In genomic region chr13:98351527-98351926, GRCm38 (mm10) we compare ENCODE assay signal across 8 mouse cellular contexts. TPM values are rescaled to one million over a fixed set of nuclear protein-coding genes. Genes with fewer than 3 reads are reported as not detected.
DNase-seq lines count a peak whose midpoint lies in the region; ATAC-seq lines count a peak whose summit lies in the region.

No protein-coding gene starts in this region.

- WGBS in forebrain, embryonic 11.5 days = 4% methylated on average over 8 of the region's 8 CpGs
- 3% methylated on average over 8 of the region's 8 CpGs for WGBS in forebrain, embryonic 15.5 days
- WGBS in neural tube, embryonic 15.5 days = 7% methylated on average over 8 of the region's 8 CpGs

- ATAC-seq in forebrain, embryonic 11.5 days (replicated peaks; ENCODE audit: low FRiP score) = no peak
- ATAC-seq in forebrain, embryonic 15.5 days (replicated peaks) = no peak
- ATAC-seq in neural tube, embryonic 15.5 days (ENCODE audit: low FRiP score) = no peak
- ATAC-seq in megakaryocyte, adult 5-6 weeks (ENCODE audit: poor library complexity, severe bottlenecking) = peak; percentile 68
- no peak for ATAC-seq in erythroid progenitor cell, adult 5-6 weeks (replicated peaks; ENCODE audit: low FRiP score, poor library complexity, severe bottlenecking)
- no peak for ATAC-seq in cerebellum, adult (ENCODE audit: insufficient number of reproducible peaks, low FRiP score, low TSS enrichment)

- no peak overlapping the region for H3K4me2 ChIP-seq in forebrain, embryonic 11.5 days (ENCODE audit: low read depth, low read length, severe bottlenecking)
- H3K4me2 ChIP-seq in forebrain, embryonic 15.5 days (replicated peaks) = no peak overlapping the region
- no peak overlapping the region for H3K4me2 ChIP-seq in neural tube, embryonic 15.5 days

- peaks cover 59% of the 10 kb centered on the region for H3K27me3 ChIP-seq in forebrain, embryonic 11.5 days (ENCODE audit: control insufficient read depth, insufficient read depth, low read length)
- peaks cover 67% of the 10 kb centered on the region for H3K27me3 ChIP-seq in forebrain, embryonic 15.5 days
- H3K27me3 ChIP-seq in neural tube, embryonic 15.5 days (replicated peaks) = peaks cover 66% of the 10 kb centered on the region

- H3K27ac ChIP-seq in forebrain, embryonic 11.5 days (ENCODE audit: low read depth, low read length) = no peak overlapping the region
- H3K27ac ChIP-seq in forebrain, embryonic 15.5 days (replicated peaks) = no peak overlapping the region
- no peak overlapping the region for H3K27ac ChIP-seq in neural tube, embryonic 15.5 days (replicated peaks)

- peaks cover 16% of the 10 kb centered on the region for H3K4me1 ChIP-seq in forebrain, embryonic 11.5 days (replicated peaks; ENCODE audit: control insufficient read depth, insufficient read depth, low read length)
- peaks cover 24% of the 10 kb centered on the region for H3K4me1 ChIP-seq in forebrain, embryonic 15.5 days
- H3K4me1 ChIP-seq in neural tube, embryonic 15.5 days = peaks cover 24% of the 10 kb centered on the region

- no peak overlapping the region for H3K4me3 ChIP-seq in forebrain, embryonic 11.5 days (ENCODE audit: low read depth, low read length)
- H3K4me3 ChIP-seq in forebrain, embryonic 15.5 days = no peak overlapping the region
- H3K4me3 ChIP-seq in neural tube, embryonic 15.5 days (replicated peaks) = no peak overlapping the region

- no peak overlapping the region for H3K9ac ChIP-seq in forebrain, embryonic 11.5 days (ENCODE audit: low read length)
- no peak overlapping the region for H3K9ac ChIP-seq in forebrain, embryonic 15.5 days (replicated peaks)
- H3K9ac ChIP-seq in neural tube, embryonic 15.5 days (replicated peaks) = no peak overlapping the region

- no peaks in the 10 kb centered on the region for H3K36me3 ChIP-seq in forebrain, embryonic 11.5 days (ENCODE audit: control insufficient read depth, insufficient read depth, low read length)
- H3K36me3 ChIP-seq in forebrain, embryonic 15.5 days = no peaks in the 10 kb centered on the region
- H3K36me3 ChIP-seq in neural tube, embryonic 15.5 days = no peaks in the 10 kb centered on the region

- peak; percentile 76 for DNase-seq in forebrain, embryonic 11.5 days (ENCODE audit: low spot score)
- DNase-seq in neural tube, embryonic 10.5 days (ENCODE audit: extremely low spot score, low spot score) = peak; percentile 52
- DNase-seq in embryo, embryonic 10.5 days (ENCODE audit: low spot score) = peak; percentile 73

- H3K9me3 ChIP-seq in forebrain, embryonic 11.5 days (ENCODE audit: control insufficient read depth, low read length) = no peaks in the 10 kb centered on the region
- H3K9me3 ChIP-seq in forebrain, embryonic 15.5 days = no peaks in the 10 kb centered on the region
- H3K9me3 ChIP-seq in neural tube, embryonic 15.5 days (replicated peaks) = no peaks in the 10 kb centered on the region

RNA-seq across cellular contexts. Expression of gene Foxd1, which starts 2.5 kb away (rescaled TPM):
- 4.4 and 4.8 TPM in 2 replicates for polyA plus RNA-seq in forebrain, embryonic 11.5 days (2014; fragmentation: Nextera tagmentation; extraction: Ambion mirVana)
- polyA plus RNA-seq in forebrain, embryonic 15.5 days (2015; fragmentation: Nextera tagmentation; extraction: Ambion mirVana) = 0.55 and 0.56 TPM in 2 replicates
- polyA plus RNA-seq in neural tube, embryonic 15.5 days (2015; fragmentation: Nextera tagmentation; extraction: Ambion mirVana) = 0.33 and 0.65 TPM in 2 replicates
- total RNA-seq in megakaryocyte, adult 5-6 weeks (2015) = not detected in 2 replicates
- total RNA-seq in megakaryocyte, adult 5-6 weeks (2017) = not detected in 2 replicates
- not detected in 2 replicates for total RNA-seq in erythroid progenitor cell, adult 5-6 weeks (2015; ENCODE audit: low replicate concordance)
- total RNA-seq in erythroid progenitor cell, adult 5-6 weeks (2017; ENCODE audit: low replicate concordance) = not detected in 2 replicates

RNA-seq across cellular contexts. Expression of gene Btf3, which starts 34.7 kb away (rescaled TPM):
- polyA plus RNA-seq in forebrain, embryonic 11.5 days (2014; fragmentation: Nextera tagmentation; extraction: Ambion mirVana) = 697 and 773 TPM in 2 replicates
- 585 and 597 TPM in 2 replicates for polyA plus RNA-seq in forebrain, embryonic 15.5 days (2015; fragmentation: Nextera tagmentation; extraction: Ambion mirVana)
- polyA plus RNA-seq in neural tube, embryonic 15.5 days (2015; fragmentation: Nextera tagmentation; extraction: Ambion mirVana) = 481 and 531 TPM in 2 replicates
- 843 and 873 TPM in 2 replicates for total RNA-seq in megakaryocyte, adult 5-6 weeks (2015)
- 1,331 and 1,501 TPM in 2 replicates for total RNA-seq in megakaryocyte, adult 5-6 weeks (2017)
- 342 and 418 TPM in 2 replicates for total RNA-seq in erythroid progenitor cell, adult 5-6 weeks (2015; ENCODE audit: low replicate concordance)
- total RNA-seq in erythroid progenitor cell, adult 5-6 weeks (2017; ENCODE audit: low replicate concordance) = 341 and 451 TPM in 2 replicates
